Mouse (Mus musculus) stomach, postnatal 0 days (tissue): ENCODE measurements around the gene Pde4dip.

Source experiments
- CTCF ChIP-seq: IDR thresholded peaks from 2 replicates; pipeline ENCODE4 v1.5.1; 2016; ENCODE audit warnings: antibody characterized with exemption, low read depth, mild to moderate bottlenecking, moderate library complexity
- EP300 ChIP-seq: optimal IDR thresholded peaks from 2 replicates; pipeline ENCODE3; 2016; ENCODE audit warnings: antibody characterized with exemption

GRCm38 (mm10) chr3:97701198-97701597 is 187.3 kb downstream of the Pde4dip start:
- TF ChIP-seq CTCF (no peak), EP300 (no peak)
